Mouse (Mus musculus): ENCODE data around the gene Ambra1. TPM values are rescaled to one million over a fixed set of nuclear protein-coding genes. Genes with fewer than 3 reads are reported as not detected.

The Ambra1 gene
- polyA plus RNA-seq, 1 experiment from 2014 or later, result 14.5 TPM

DNA sequence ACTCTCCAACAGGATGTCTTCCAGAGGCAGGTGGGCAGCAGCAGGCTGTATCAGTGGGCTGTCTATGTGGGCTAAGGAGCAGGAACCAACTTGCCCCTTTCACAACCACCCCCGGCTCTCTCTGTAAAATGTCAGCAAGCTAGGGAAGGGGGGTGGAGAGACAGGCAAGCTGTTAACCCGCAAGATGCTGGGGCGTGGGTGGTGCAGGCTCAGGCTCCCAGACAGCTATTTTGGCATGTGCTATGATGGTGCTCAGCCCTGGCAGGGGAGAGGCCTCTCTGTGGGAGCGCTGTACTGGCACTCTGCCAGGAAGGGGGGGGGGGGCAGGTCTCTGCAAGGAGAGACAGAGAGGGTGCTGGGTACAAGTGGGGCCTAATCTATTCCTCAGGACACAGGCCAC, 227.2 kb downstream of the Ambra1 start:
- H3K4me1 ChIP-seq (replicated peaks), result peaks cover 92% of the 10 kb centered on the region
- H3K27me3 ChIP-seq (replicated peaks), result no peaks in the 10 kb centered on the region
- peak overlapping the region; percentile 90 for H3K27ac ChIP-seq (ENCODE audit: poor library complexity, severe bottlenecking)
- peak; percentile 69 for ATAC-seq (ENCODE audit: insufficient number of reproducible peaks, low FRiP score)
- no peaks in the 10 kb centered on the region for H3K9me3 ChIP-seq (replicated peaks)
- peak overlapping the region; percentile 29; the same call in 1 of the 2 replicates for H3K9ac ChIP-seq
- 0 out of 2 replicates have a peak, but pooled peaks cover 3% of the 10 kb centered on the region for H3K36me3 ChIP-seq
- no peak overlapping the region for H3K4me3 ChIP-seq
- peak overlapping the region; percentile 52 for H3K4me2 ChIP-seq
- 15% methylated on average over 4 of the region's 4 CpGs for WGBS

DNA sequence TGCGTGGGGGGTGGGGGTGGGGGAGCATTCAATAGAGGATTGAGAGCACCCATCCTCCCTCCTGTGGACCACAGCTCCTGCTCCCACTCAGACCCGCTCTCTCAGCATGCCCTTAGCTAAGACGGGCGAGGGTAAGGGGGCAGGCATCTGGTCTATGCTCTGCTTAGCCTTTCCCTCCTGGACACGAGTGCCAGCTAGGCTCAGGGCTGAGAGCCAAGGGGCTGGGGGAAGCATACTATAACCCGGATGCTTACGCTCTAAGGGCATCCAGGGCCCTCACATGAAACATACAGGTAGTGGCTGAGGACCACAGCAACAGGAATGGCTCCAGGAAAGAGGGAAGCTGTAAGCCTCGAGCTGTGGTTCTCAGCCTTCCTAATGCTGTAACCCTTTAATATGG, 228.1 kb downstream of the Ambra1 start:
- Histone ChIP-seq H3K27ac (ENCODE audit: poor library complexity, severe bottlenecking) (peak overlapping the region; percentile 90), H3K4me2 (no peak overlapping the region)

DNA sequence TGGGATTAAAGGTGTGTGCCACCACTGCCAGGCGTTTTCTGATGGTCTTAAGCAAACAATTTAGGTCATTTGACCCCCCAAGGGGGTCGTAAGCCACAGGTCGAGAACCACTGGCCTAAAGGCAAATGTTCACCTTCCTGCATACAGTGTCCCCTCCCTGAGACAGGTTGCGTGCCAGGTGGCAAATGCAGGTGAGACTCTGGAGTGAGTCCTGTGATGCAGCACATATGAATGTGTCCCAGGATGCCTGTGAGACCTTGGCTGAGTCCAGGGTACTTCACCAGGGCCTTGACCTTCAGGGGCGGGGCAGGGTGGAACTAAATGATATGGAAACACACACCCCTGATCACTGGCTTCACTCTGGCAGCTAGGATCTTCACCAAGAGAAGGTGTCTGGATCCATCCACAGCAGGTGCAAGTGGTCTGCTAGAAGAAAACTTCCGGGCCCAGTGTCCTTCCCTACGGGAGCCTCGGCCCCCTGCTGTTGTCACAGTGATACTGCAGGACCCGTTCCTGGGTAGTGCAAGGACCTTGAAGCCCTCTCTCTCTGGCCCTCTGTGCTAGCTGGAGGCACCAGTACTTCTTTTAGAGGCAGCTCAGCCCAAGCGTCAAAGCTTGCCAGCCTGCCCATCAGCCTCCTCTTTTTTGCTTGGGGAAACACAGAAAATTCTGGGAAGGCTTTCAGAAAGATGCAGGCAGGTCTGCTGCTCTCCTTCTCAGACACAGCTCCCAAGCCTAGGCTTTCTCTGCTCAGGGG, 228.9 kb downstream of the Ambra1 start:
- H3K36me3 ChIP-seq, result 0 out of 2 replicates have a peak, but pooled peaks cover 3% of the 10 kb centered on the region
- ATAC-seq (ENCODE audit: insufficient number of reproducible peaks, low FRiP score), result no peak
- no peak overlapping the region; the same call in 1 of the 2 replicates for H3K4me2 ChIP-seq
- H3K9me3 ChIP-seq (replicated peaks), result no peaks in the 10 kb centered on the region
- peaks cover 88% of the 10 kb centered on the region for H3K4me1 ChIP-seq (replicated peaks)
- no peak overlapping the region for H3K4me3 ChIP-seq
- no peaks in the 10 kb centered on the region for H3K27me3 ChIP-seq (replicated peaks)
- H3K9ac ChIP-seq, result 0 out of 2 replicates have a peak overlapping the region, but pooled peaks have one; percentile 41
- peak overlapping the region; percentile 34; the same call in 1 of the 2 replicates for H3K27ac ChIP-seq (ENCODE audit: poor library complexity, severe bottlenecking)
- 40% methylated on average over 10 of the region's 10 CpGs for WGBS

More for the DNA sequence above, 228.1 kb downstream of the Ambra1 start:
- ATAC-seq (ENCODE audit: insufficient number of reproducible peaks, low FRiP score), result no peak
- H3K4me3 ChIP-seq, result no peak overlapping the region
- 0 out of 2 replicates have a peak overlapping the region, but pooled peaks have one; percentile 1 for H3K9ac ChIP-seq
- H3K9me3 ChIP-seq (replicated peaks), result no peaks in the 10 kb centered on the region
- H3K4me1 ChIP-seq (replicated peaks), result peaks cover 94% of the 10 kb centered on the region
- 81% methylated on average over 8 of the region's 8 CpGs for WGBS
- 0 out of 2 replicates have a peak, but pooled peaks cover 3% of the 10 kb centered on the region for H3K36me3 ChIP-seq
- no peaks in the 10 kb centered on the region for H3K27me3 ChIP-seq (replicated peaks)

DNA sequence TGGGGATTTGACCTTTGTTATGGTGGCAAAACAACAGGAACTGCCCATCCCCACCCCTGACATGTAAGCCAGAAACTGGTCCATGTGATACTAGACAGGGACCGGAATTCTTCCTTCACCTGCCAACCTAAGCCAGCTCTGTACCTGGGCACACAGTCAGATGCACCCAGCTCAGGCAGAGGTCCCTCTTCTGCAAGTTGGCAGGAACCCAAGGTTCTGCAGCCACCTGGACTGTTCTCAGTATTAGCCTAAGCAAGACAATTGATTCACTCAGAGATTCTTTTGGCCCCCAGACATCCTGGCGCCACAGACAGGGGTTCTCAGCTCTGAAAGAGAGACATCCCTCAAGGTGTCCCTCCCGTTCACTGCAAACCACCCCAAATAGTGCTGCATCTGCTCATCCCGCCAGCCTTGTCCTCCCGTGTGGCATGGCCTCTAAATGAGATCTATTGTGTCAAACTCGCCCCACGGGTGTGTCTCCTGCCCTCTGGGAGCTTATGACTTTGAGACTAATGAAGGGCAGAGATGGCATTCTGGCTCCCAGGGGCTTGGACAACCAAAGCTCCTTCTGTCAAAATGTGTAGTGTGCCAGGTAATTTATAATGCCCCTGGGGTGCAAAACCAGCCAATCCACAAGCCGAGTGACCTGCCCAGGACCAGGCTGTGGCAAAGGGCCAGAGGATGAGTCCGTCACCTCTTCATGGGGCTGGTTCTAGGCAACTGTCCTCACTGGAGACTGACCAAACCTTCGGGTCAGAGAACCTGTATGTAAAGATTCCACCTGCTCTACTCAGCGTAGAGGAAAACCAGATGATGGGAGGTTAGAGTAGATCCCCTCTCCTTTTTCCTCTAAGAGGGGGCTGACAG, 229.8 kb downstream of the Ambra1 start:
- Histone ChIP-seq H3K4me1 (replicated peaks) (peaks cover 88% of the 10 kb centered on the region), H3K27ac (ENCODE audit: poor library complexity, severe bottlenecking) (peak overlapping the region; percentile 34; the same call in 1 of the 2 replicates), H3K27me3 (replicated peaks) (no peaks in the 10 kb centered on the region), H3K9me3 (replicated peaks) (no peaks in the 10 kb centered on the region), H3K4me3 (no peak overlapping the region), H3K4me2 (no peak overlapping the region), H3K9ac (peak overlapping the region; percentile 41; the same call in 1 of the 2 replicates), H3K36me3 (0 out of 2 replicates have a peak, but pooled peaks cover 3% of the 10 kb centered on the region)
- ATAC-seq (ENCODE audit: insufficient number of reproducible peaks, low FRiP score), result no peak
- 78% methylated on average over 11 of the region's 11 CpGs for WGBS

DNA sequence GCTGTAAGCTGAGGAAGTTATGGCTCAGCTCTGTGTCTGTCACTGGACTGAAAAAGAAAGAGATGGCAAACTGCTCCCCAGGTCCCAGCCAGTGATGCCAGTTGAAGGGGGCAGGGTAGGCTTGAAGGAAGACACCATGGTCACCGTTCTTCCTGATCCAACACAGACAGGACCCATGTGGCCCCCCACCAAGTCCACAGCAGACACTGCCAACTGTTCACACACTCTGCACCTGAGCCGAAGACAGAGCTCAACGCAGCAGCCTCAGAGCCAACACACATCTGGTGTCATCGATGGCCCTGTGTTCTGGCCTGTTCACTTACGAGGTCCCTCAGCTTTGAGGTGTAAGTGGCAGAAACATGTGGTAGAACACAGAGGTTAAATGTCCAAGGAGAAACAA, 230.5 kb downstream of the Ambra1 start:
- 0 out of 2 replicates have a peak overlapping the region, but pooled peaks have one; percentile 41 for H3K9ac ChIP-seq
- 89% methylated on average over 5 of the region's 5 CpGs for WGBS
- no peak for ATAC-seq (ENCODE audit: insufficient number of reproducible peaks, low FRiP score)
- H3K36me3 ChIP-seq, result 0 out of 2 replicates have a peak, but pooled peaks cover 3% of the 10 kb centered on the region
- H3K27me3 ChIP-seq (replicated peaks), result no peaks in the 10 kb centered on the region
- no peak overlapping the region for H3K4me2 ChIP-seq
- no peak overlapping the region for H3K4me3 ChIP-seq
- no peak overlapping the region for H3K27ac ChIP-seq (ENCODE audit: poor library complexity, severe bottlenecking)
- peaks cover 88% of the 10 kb centered on the region for H3K4me1 ChIP-seq (replicated peaks)
- H3K9me3 ChIP-seq (replicated peaks), result no peaks in the 10 kb centered on the region

- no peak for ATAC-seq (ENCODE audit: insufficient number of reproducible peaks, low FRiP score)
- H3K9me3 ChIP-seq (replicated peaks), result no peaks in the 10 kb centered on the region
- peak overlapping the region; percentile 94 for H3K9ac ChIP-seq
- WGBS, result 45% methylated on average over 4 of the region's 4 CpGs
- H3K27ac ChIP-seq (ENCODE audit: poor library complexity, severe bottlenecking), result peak overlapping the region; percentile 6; the same call in 1 of the 2 replicates
- peak overlapping the region; percentile 89 for H3K4me3 ChIP-seq
- peak overlapping the region; percentile 96 for H3K4me2 ChIP-seq
- no peaks in the 10 kb centered on the region for H3K27me3 ChIP-seq (replicated peaks)
- H3K4me1 ChIP-seq (replicated peaks), result peaks cover 82% of the 10 kb centered on the region
- 0 out of 2 replicates have a peak, but pooled peaks cover 3% of the 10 kb centered on the region for H3K36me3 ChIP-seq
Measured at GRCm38 (mm10) chr2:91961901-91962761, 232.2 kb downstream of the Ambra1 start.

- Histone ChIP-seq H3K36me3 (0 out of 2 replicates have a peak, but pooled peaks cover 3% of the 10 kb centered on the region), H3K4me2 (peak overlapping the region; percentile 96), H3K4me3 (peak overlapping the region; percentile 89), H3K9ac (peak overlapping the region; percentile 94), H3K27ac (ENCODE audit: poor library complexity, severe bottlenecking) (peak overlapping the region; percentile 80), H3K27me3 (replicated peaks) (no peaks in the 10 kb centered on the region), H3K4me1 (replicated peaks) (peaks cover 74% of the 10 kb centered on the region), H3K9me3 (replicated peaks) (no peaks in the 10 kb centered on the region)
- peak; percentile 23 for ATAC-seq (ENCODE audit: insufficient number of reproducible peaks, low FRiP score)
- under 1% methylated on average over 39 of the region's 39 CpGs for WGBS
Measured at GRCm38 (mm10) chr2:91962864-91963401, 233.0 kb downstream of the Ambra1 start.

GRCm38 (mm10) chr2:91963443-91963932, 233.6 kb downstream of the Ambra1 start:
- H3K4me2 ChIP-seq, result peak overlapping the region; percentile 96
- no peaks in the 10 kb centered on the region for H3K27me3 ChIP-seq (replicated peaks)
- H3K9ac ChIP-seq, result peak overlapping the region; percentile 94
- H3K9me3 ChIP-seq (replicated peaks), result no peaks in the 10 kb centered on the region
- H3K27ac ChIP-seq (ENCODE audit: poor library complexity, severe bottlenecking), result peak overlapping the region; percentile 80
- H3K4me3 ChIP-seq, result peak overlapping the region; percentile 89
- peak; percentile 92 for ATAC-seq (ENCODE audit: insufficient number of reproducible peaks, low FRiP score)
- H3K36me3 ChIP-seq, result 0 out of 2 replicates have a peak, but pooled peaks cover 3% of the 10 kb centered on the region
- peaks cover 75% of the 10 kb centered on the region for H3K4me1 ChIP-seq (replicated peaks)
- 2% methylated on average over 57 of the region's 57 CpGs for WGBS

- Histone ChIP-seq H3K9ac (peak overlapping the region; percentile 60), H3K4me1 (replicated peaks) (peaks cover 63% of the 10 kb centered on the region), H3K9me3 (replicated peaks) (no peaks in the 10 kb centered on the region), H3K4me3 (peak overlapping the region; percentile 89), H3K27me3 (replicated peaks) (no peaks in the 10 kb centered on the region), H3K36me3 (0 out of 2 replicates have a peak, but pooled peaks cover 3% of the 10 kb centered on the region), H3K27ac (ENCODE audit: poor library complexity, severe bottlenecking) (peak overlapping the region; percentile 79), H3K4me2 (peak overlapping the region; percentile 96)
- ATAC-seq (ENCODE audit: insufficient number of reproducible peaks, low FRiP score), result no peak
- WGBS, result 41% methylated on average over 3 of the region's 3 CpGs
Measured at GRCm38 (mm10) chr2:91964610-91965204, 234.8 kb downstream of the Ambra1 start.

Data from heart, embryonic 12.5 days (tissue).